Mouse (Mus musculus) small intestine, adult 2 months (tissue): Measurements from ENCODE around the gene Phospho2. TPM values are rescaled to one million over a fixed set of nuclear protein-coding genes. Genes with fewer than 3 reads are reported as not detected.

Source experiments
- H3K27ac ChIP-seq: fragments of 200-500 bp; 2 replicates; pipeline ENCODE4 v1.5.1; 2012; ENCODE audit warnings: low read depth, low read length, control low read depth, inconsistent platforms; ENCODE audit not compliant: insufficient read depth
- H3K27me3 ChIP-seq: fragments of 200-500 bp; 2 replicates; pipeline ENCODE4 v1.6.1; 2012; ENCODE audit warnings: mild to moderate bottlenecking, moderate library complexity, low read length, inconsistent platforms; ENCODE audit not compliant: control insufficient read depth, insufficient read depth
- H3K36me3 ChIP-seq: fragments of 200-500 bp; 2 replicates; pipeline ENCODE4 v1.6.1; 2012; ENCODE audit warnings: mild to moderate bottlenecking, low read length, control low read depth, inconsistent platforms; ENCODE audit not compliant: control insufficient read depth, insufficient read depth
- H3K4me1 ChIP-seq: fragments of 200-500 bp; 2 replicates; pipeline ENCODE4 v1.6.1; 2012; ENCODE audit warnings: low read length, inconsistent platforms, mixed read lengths; ENCODE audit not compliant: control insufficient read depth, insufficient read depth, insufficient read length
- H3K4me3 ChIP-seq: fragments of 200-500 bp; 2 replicates; pipeline ENCODE4 v1.5.1; 2012; ENCODE audit warnings: low read depth, mild to moderate bottlenecking, control low read depth, inconsistent platforms, low read length, moderate library complexity
- CTCF ChIP-seq: fragments of 200-500 bp; IDR thresholded peaks from 2 replicates; pipeline ENCODE4 v1.5.1; 2012; ENCODE audit warnings: low read depth, mild to moderate bottlenecking, control low read depth, inconsistent platforms, low read length, moderate library complexity, mixed read lengths; ENCODE audit not compliant: insufficient replicate concordance, insufficient read length; ENCODE audit errors: extremely low read depth
- POLR2A ChIP-seq: fragments of 200-500 bp; IDR thresholded peaks from 2 replicates; pipeline ENCODE4 v1.6.1; 2012; ENCODE audit warnings: low read depth, mild to moderate bottlenecking, control low read depth, inconsistent platforms, low read length, moderate library complexity
- WGBS: fragments of 180-500 bp; shearing (Covaris S2); methylation state at CpG from one replicate; pipeline ENCODE4 v1.1.7; 2018; 5-methylcytosine and 5-hydroxymethylcytosine counted together
- polyA plus RNA-seq: library from polyadenylated mRNA; depleted of rRNA; stranded (reverse); fragments of >200 nt; gene quantifications from 2 replicates; pipeline ENCODE4 v1.2.3, GENCODE M21; 2012; rRNA removed

Phospho2 gene
- polyA plus RNA-seq, 1 experiment = 77.7 TPM

- Histone ChIP-seq H3K4me3 (no peak overlapping the region), H3K27ac (no peak overlapping the region), H3K36me3 (no peaks in the 10 kb centered on the region), H3K27me3 (no peaks in the 10 kb centered on the region), H3K4me1 (0 out of 2 replicates have a peak, but pooled peaks cover 1% of the 10 kb centered on the region)
- 32% methylated on average over 6 of the region's 6 CpGs for WGBS
- TF ChIP-seq CTCF (no peak), POLR2A (no peak)
Measured at GRCm38 (mm10) chr2:69840261-69840660, 50.8 kb downstream of the Phospho2 start.

- WGBS = 69% methylated on average over 6 of the region's 6 CpGs
- H3K27me3 ChIP-seq = no peaks in the 10 kb centered on the region
- TF ChIP-seq POLR2A (no peak), CTCF (no peak)
- no peak overlapping the region for H3K4me3 ChIP-seq
- H3K36me3 ChIP-seq = no peaks in the 10 kb centered on the region
- no peaks in the 10 kb centered on the region for H3K4me1 ChIP-seq
- H3K27ac ChIP-seq = no peak overlapping the region
Measured at GRCm38 (mm10) chr2:69849215-69849614, 59.8 kb downstream of the Phospho2 start.

Other genes with a start within 250 kb of the Phospho2 start
- 0.04 TPM in 1 of 2 replicates, not detected in the other for gene Lrp2, start 203.6 kb upstream of the Phospho2 start, polyA plus RNA-seq
- gene Bbs5, start 142.5 kb upstream of the Phospho2 start, polyA plus RNA-seq = not detected in 2 replicates
- not detected in 2 replicates for gene Klhl41, start 119.5 kb upstream of the Phospho2 start, polyA plus RNA-seq
- gene Fastkd1, start 76.1 kb upstream of the Phospho2 start, polyA plus RNA-seq = 1.1 and 1.2 TPM in 2 replicates
- 0.20 and 0.30 TPM in 2 replicates for gene Ppig, start 67.1 kb upstream of the Phospho2 start, polyA plus RNA-seq
- gene Ccdc173, start within 50 bp of the Phospho2 start, polyA plus RNA-seq = not detected in 2 replicates
- gene Klhl23, start 32.3 kb downstream of the Phospho2 start, polyA plus RNA-seq = 1.9 and 2.7 TPM in 2 replicates
- gene Ssb, start 71.9 kb downstream of the Phospho2 start, polyA plus RNA-seq = 0.28 and 0.36 TPM in 2 replicates
- 0.61 and 2.3 TPM in 2 replicates for gene Mettl5, start 96.0 kb downstream of the Phospho2 start, polyA plus RNA-seq
- gene Ubr3, start 107.6 kb downstream of the Phospho2 start, polyA plus RNA-seq = 3.3 and 8.0 TPM in 2 replicates
- not detected in 2 replicates for gene Myo3b, start 249.5 kb downstream of the Phospho2 start, polyA plus RNA-seq